Mouse (Mus musculus): Measurements from ENCODE around the gene Srms. TPM values are rescaled to one million over a fixed set of nuclear protein-coding genes. Genes with fewer than 3 reads are reported as not detected.

The Srms gene
- not detected for polyA plus RNA-seq (2014; fragmentation: Illumina TruSeq; extraction: RNeasy Lipid Tissue Mini Kit (QIAGEN cat#74804); ENCODE audit: low read depth, low replicate concordance)

DNA sequence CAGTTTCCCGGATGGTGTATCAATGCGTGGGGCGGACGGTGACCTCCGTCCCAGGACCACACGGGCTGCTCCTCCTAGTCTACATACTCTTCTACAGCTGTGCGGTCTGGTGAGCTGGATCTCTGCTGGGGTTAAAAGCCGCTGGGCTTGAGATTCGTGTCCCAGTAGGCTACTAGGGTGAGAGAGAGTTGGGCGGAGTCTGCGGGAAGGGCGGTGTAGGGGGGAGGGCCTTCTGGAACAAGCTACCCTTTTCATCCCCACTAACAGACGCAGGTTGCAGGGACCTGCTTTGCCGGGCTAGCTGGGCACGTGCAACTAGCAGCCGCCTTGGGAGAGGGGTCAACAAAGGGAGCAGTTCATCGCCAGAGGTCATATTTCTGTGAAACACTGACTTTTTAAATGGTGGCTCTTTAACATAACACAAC is at the start of gene Srms:
Gene Srms (minus strand): TSS at position 165 of the 425 bp plus-strand sequence.

GRCm38 (mm10) chr2:181241602-181242313 is 28.8 kb upstream of the Srms start, which contains the start of gene Helz2:
Helz2 (minus strand) TSS chr2:181242027.

DNA sequence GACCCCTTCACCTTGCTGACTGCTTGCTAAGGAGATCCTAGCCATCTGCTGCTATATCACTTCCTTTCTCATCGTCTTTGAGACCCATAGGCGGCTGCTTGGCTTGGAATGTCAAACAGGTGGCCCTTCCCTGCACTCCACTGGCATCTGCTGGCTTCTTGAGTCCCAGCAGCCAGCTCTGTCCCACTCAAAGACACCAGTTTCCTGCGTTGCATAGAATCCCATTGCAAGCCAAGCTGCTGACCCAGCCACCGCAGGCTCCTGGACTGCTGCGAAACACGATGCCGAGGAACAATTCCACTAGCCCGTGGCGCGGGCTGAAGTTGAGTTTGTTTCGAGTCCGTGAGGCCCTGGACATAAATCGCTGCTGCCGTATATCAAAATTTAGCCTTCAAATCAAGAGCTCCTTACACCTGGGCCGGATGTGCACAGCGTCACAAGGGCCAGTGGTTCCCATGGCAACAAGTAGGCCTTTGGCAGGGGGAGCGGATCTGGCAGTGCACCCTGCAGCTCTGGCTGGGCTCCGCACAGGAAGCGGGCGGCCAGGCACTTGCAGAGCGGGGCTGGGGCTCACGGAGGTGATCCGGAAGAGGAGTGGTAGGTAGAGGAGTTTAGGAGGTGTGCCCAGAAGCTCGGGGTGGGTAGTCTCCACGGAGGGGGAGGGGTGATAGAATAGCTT is 6.7 kb upstream of the Srms start, which contains the start of gene Fndc11:
Gene Fndc11 (plus strand): TSS at position 476 of the 679 bp plus-strand sequence.

DNA sequence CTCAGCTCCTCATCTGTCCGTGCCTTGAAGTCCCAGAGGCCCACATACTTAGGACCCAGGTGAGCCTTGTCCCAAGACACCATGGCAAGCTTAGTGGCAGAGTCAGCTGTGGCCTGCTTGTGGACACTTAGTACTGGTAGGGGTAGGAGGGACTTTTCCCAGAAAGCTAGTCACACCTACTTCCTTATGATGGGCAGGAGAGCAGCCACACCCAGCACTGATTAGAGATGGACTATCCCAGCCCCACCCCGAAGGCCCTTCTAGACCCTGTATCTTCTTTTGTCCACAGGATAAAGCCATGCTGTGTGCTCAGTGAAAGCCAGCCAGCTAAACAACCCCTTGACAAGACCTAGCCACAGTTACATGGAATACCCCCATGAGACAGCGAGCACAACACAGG is 10.6 kb downstream of the Srms start, which contains the start of gene Ptk6:
Gene Ptk6 (minus strand): TSS at position 368 of the 400 bp plus-strand sequence.

DNA sequence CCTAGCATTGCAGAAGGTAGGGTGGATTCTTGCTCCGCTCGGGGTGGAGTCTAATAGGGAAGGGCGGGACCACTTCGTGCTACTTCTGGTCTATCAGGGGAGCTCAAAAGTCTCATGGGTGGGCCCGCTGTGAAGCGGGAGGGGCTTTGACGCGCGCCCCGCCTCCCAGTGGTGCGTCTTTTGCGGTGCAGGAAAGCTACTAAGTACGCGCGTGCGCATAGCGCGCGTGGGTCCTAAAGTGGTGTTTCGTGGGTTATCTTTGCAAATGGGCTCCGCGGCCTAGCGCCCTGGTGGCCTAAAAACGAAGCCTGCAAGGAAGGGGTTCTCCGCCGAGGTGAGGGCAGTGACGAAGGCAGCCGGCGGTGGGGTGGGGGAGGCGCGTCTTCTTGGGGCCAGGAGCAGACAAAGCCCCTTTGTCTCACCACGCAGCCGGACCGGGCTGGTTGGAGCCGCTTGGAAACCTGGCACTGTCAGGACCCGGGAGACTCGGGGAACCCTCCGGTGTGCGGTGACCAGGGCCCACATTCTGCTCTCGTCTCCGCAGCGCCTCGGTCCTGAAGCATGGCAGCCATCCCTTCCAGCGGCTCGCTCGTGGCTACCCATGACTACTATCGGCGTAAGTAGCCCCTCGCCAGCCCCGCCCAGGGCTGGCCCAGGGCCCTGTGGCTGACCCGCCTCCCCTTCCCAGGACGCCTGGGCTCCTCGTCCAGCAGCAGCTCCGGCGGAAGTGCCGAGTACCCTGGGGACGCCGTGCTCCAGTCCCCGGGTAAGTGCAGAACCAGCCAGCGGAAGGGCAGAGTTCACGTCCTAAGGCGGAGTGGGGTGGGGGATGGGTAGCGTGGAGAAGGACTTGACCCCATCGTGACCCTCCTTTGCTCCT is 25.6 kb downstream of the Srms start, which contains the start of gene Ppdpf:
Gene Ppdpf (plus strand): TSS at position 127 of the 880 bp plus-strand sequence.

GRCm38 (mm10) chr2:181156248-181157121 is 56.5 kb downstream of the Srms start, which contains the start of gene Eef1a2:
Eef1a2 (minus strand) TSS chr2:181157014.

Other genes starting within 250 kb of the Srms start
- 4.7 TPM for gene Arfgap1, start 246.0 kb downstream of the Srms start, polyA plus RNA-seq (2014; fragmentation: Illumina TruSeq; extraction: RNeasy Lipid Tissue Mini Kit (QIAGEN cat#74804); ENCODE audit: low read depth, low replicate concordance)
- gene Col20a1, start 226.7 kb downstream of the Srms start, polyA plus RNA-seq (2014; fragmentation: Illumina TruSeq; extraction: RNeasy Lipid Tissue Mini Kit (QIAGEN cat#74804); ENCODE audit: low read depth, low replicate concordance): 2.5 TPM
- gene Chrna4, start 169.6 kb downstream of the Srms start, polyA plus RNA-seq (2014; fragmentation: Illumina TruSeq; extraction: RNeasy Lipid Tissue Mini Kit (QIAGEN cat#74804); ENCODE audit: low read depth, low replicate concordance): 0.25 TPM
- gene Kcnq2, start 77.9 kb downstream of the Srms start, polyA plus RNA-seq (2014; fragmentation: Illumina TruSeq; extraction: RNeasy Lipid Tissue Mini Kit (QIAGEN cat#74804); ENCODE audit: low read depth, low replicate concordance): 0.76 TPM
- not detected for gene Eef1a2, start 56.2 kb downstream of the Srms start, polyA plus RNA-seq (2014; fragmentation: Illumina TruSeq; extraction: RNeasy Lipid Tissue Mini Kit (QIAGEN cat#74804); ENCODE audit: low read depth, low replicate concordance)
- 0.74 TPM for gene Ppdpf, start 25.9 kb downstream of the Srms start, polyA plus RNA-seq (2014; fragmentation: Illumina TruSeq; extraction: RNeasy Lipid Tissue Mini Kit (QIAGEN cat#74804); ENCODE audit: low read depth, low replicate concordance)
- gene Ptk6, start 10.4 kb downstream of the Srms start, polyA plus RNA-seq (2014; fragmentation: Illumina TruSeq; extraction: RNeasy Lipid Tissue Mini Kit (QIAGEN cat#74804); ENCODE audit: low read depth, low replicate concordance): 0.07 TPM
- 2.0 TPM for gene Fndc11, start 6.8 kb upstream of the Srms start, polyA plus RNA-seq (2014; fragmentation: Illumina TruSeq; extraction: RNeasy Lipid Tissue Mini Kit (QIAGEN cat#74804); ENCODE audit: low read depth, low replicate concordance)
- gene Helz2, start 28.8 kb upstream of the Srms start, polyA plus RNA-seq (2014; fragmentation: Illumina TruSeq; extraction: RNeasy Lipid Tissue Mini Kit (QIAGEN cat#74804); ENCODE audit: low read depth, low replicate concordance): 0.20 TPM
- 3.8 TPM for gene Gmeb2, start 74.8 kb upstream of the Srms start, polyA plus RNA-seq (2014; fragmentation: Illumina TruSeq; extraction: RNeasy Lipid Tissue Mini Kit (QIAGEN cat#74804); ENCODE audit: low read depth, low replicate concordance)
- gene Stmn3, start 101.3 kb upstream of the Srms start, polyA plus RNA-seq (2014; fragmentation: Illumina TruSeq; extraction: RNeasy Lipid Tissue Mini Kit (QIAGEN cat#74804); ENCODE audit: low read depth, low replicate concordance): not detected
- gene Rtel1, start 106.6 kb upstream of the Srms start, polyA plus RNA-seq (2014; fragmentation: Illumina TruSeq; extraction: RNeasy Lipid Tissue Mini Kit (QIAGEN cat#74804); ENCODE audit: low read depth, low replicate concordance): 22.7 TPM
- 0.88 TPM for gene Zgpat, start 151.7 kb upstream of the Srms start, polyA plus RNA-seq (2014; fragmentation: Illumina TruSeq; extraction: RNeasy Lipid Tissue Mini Kit (QIAGEN cat#74804); ENCODE audit: low read depth, low replicate concordance)
- 36.4 TPM for gene Arfrp1, start 152.2 kb upstream of the Srms start, polyA plus RNA-seq (2014; fragmentation: Illumina TruSeq; extraction: RNeasy Lipid Tissue Mini Kit (QIAGEN cat#74804); ENCODE audit: low read depth, low replicate concordance)
- 0.50 TPM for gene Lime1, start 166.9 kb upstream of the Srms start, polyA plus RNA-seq (2014; fragmentation: Illumina TruSeq; extraction: RNeasy Lipid Tissue Mini Kit (QIAGEN cat#74804); ENCODE audit: low read depth, low replicate concordance)
- 2.3 TPM for gene Zbtb46, start 246.2 kb upstream of the Srms start, polyA plus RNA-seq (2014; fragmentation: Illumina TruSeq; extraction: RNeasy Lipid Tissue Mini Kit (QIAGEN cat#74804); ENCODE audit: low read depth, low replicate concordance)